Mouse (Mus musculus) gastrocnemius, postnatal 14 days (tissue): Measurements from ENCODE around the gene Trak1. TPM values are rescaled to one million over a fixed set of nuclear protein-coding genes. Genes with fewer than 3 reads are reported as not detected.

Source experiments
- DNase-seq: peaks from one replicate; pipeline ENCODE4 v3.0.0; 2021; ENCODE audit warnings: mixed read lengths
- intact Hi-C: fragments of 180-260 bp; cut with DNase I; formaldehyde crosslinking; loops from one replicate; pipeline ENCODE4 v1.15.1; 2025; ENCODE audit warnings: low total_unique reads
- long read RNA-seq, 2 experiments: library from polyadenylated mRNA; stranded (forward); transcript quantifications; one replicate each; pipeline ENCODE4 v2.0.0; 2021
- total RNA-seq, 2 experiments: library from RNA; stranded (reverse); gene quantifications; 2 replicates each; pipeline ENCODE4 v1.2.3; 2021

Trak1 gene
- total RNA-seq = 100 to 1,000 TPM; 167 to 178 TPM
- long read RNA-seq, experiment 1, full-length matches to known transcripts = 39 of 95 reads
- long read RNA-seq, experiment 1, partial matches to known transcripts = 25 of 95 reads
- long read RNA-seq, experiment 1, other reads (novel, unspliced or antisense) = 31 of 95 reads
- long read RNA-seq, experiment 2, full-length matches to known transcripts = 71 of 142 reads
- long read RNA-seq, experiment 2, partial matches to known transcripts = 23 of 142 reads
- long read RNA-seq, experiment 2, other reads (novel, unspliced or antisense) = 48 of 142 reads

GRCm38 (mm10) chr9:121297171-121298064 is at the start of gene Trak1:
Gene Trak1 (plus strand): TSS chr9:121297502.
- peak; percentile 73 for DNase-seq
- intact Hi-C loops = no loop called here

- DNase-seq = peak; percentile 81
- intact Hi-C loops = loop anchor here (5.0 to 10.0 kb wide), 3 partner anchors 129 to 357 kb away; no protein-coding TSS in a partner anchor
Measured at GRCm38 (mm10) chr9:121247956-121248775, 49.1 kb upstream of the Trak1 start.

GRCm38 (mm10) chr9:121249805-121250204 is 47.5 kb upstream of the Trak1 start:
- peak; percentile 29 for DNase-seq
- intact Hi-C loops = loop anchor here (5.0 to 10.0 kb wide), 3 partner anchors 127 to 355 kb away; no protein-coding TSS in a partner anchor

GRCm38 (mm10) chr9:121250854-121251253 is 46.4 kb upstream of the Trak1 start:
- no peak for DNase-seq
- intact Hi-C loops = no loop called here

- intact Hi-C loops = no loop called here
- peak; percentile 39 for DNase-seq
Measured at GRCm38 (mm10) chr9:121253983-121254382, 43.3 kb upstream of the Trak1 start.

GRCm38 (mm10) chr9:121254761-121255160 is 42.5 kb upstream of the Trak1 start:
- intact Hi-C loops = no loop called here
- no peak for DNase-seq

- intact Hi-C loops = no loop called here
- no peak for DNase-seq
Measured at GRCm38 (mm10) chr9:121257106-121257505, 40.2 kb upstream of the Trak1 start.

- intact Hi-C loops = no loop called here
- no peak for DNase-seq
Measured at GRCm38 (mm10) chr9:121265307-121265706, 32.0 kb upstream of the Trak1 start.

- DNase-seq = no peak
- intact Hi-C loops = no loop called here
Measured at GRCm38 (mm10) chr9:121271149-121271548, 26.2 kb upstream of the Trak1 start.

GRCm38 (mm10) chr9:121271561-121271960 is 25.7 kb upstream of the Trak1 start:
- intact Hi-C loops = no loop called here
- no peak for DNase-seq

- DNase-seq = no peak
- intact Hi-C loops = no loop called here
Measured at GRCm38 (mm10) chr9:121276745-121277117, 20.6 kb upstream of the Trak1 start.

- intact Hi-C loops = no loop called here
- peak; percentile 92 for DNase-seq
Measured at GRCm38 (mm10) chr9:121277118-121278060, 19.9 kb upstream of the Trak1 start, which contains the start of gene Ulk4. Gene Ulk4 (minus strand): TSS chr9:121277197.

- DNase-seq = no peak
- intact Hi-C loops = no loop called here
Measured at GRCm38 (mm10) chr9:121279216-121279615, 18.1 kb upstream of the Trak1 start.

GRCm38 (mm10) chr9:121281891-121282290 is 15.4 kb upstream of the Trak1 start:
- no peak for DNase-seq
- intact Hi-C loops = loop anchor here (5.0 kb wide), 1 partner anchor 90 kb away; no protein-coding TSS in a partner anchor

- intact Hi-C loops = loop anchor here (5.0 kb wide), 1 partner anchor 89 kb away; no protein-coding TSS in a partner anchor
- DNase-seq = no peak
Measured at GRCm38 (mm10) chr9:121283620-121284185, 13.6 kb upstream of the Trak1 start.

- intact Hi-C loops = loop anchor here (5.0 kb wide), 1 partner anchor 88 kb away; no protein-coding TSS in a partner anchor
- DNase-seq = no peak
Measured at GRCm38 (mm10) chr9:121284422-121284821, 12.9 kb upstream of the Trak1 start.

GRCm38 (mm10) chr9:121285341-121286324 is 11.7 kb upstream of the Trak1 start:
- intact Hi-C loops = no loop called here
- DNase-seq = peak; percentile 76
